Mouse (Mus musculus) CH12.LX (cell line): ENCODE data around the gene Rai2. TPM values are rescaled to one million over a fixed set of nuclear protein-coding genes. Genes with fewer than 3 reads are reported as not detected.

Experiments used
- DNase-seq: peaks from one replicate; pipeline ENCODE4 v3.0.0-alpha.2; 2013; ENCODE audit errors: extremely low read depth
- H3K27ac ChIP-seq: 2 replicates; pipeline ENCODE4 v1.5.1; 2012; ENCODE audit warnings: low read depth, mild to moderate bottlenecking, control low read depth, moderate library complexity; ENCODE audit not compliant: insufficient read depth
- H3K27me3 ChIP-seq: replicated peaks from 2 replicates; pipeline ENCODE3; 2012; ENCODE audit warnings: inconsistent platforms
- H3K36me3 ChIP-seq, 2 experiments: replicated peaks in 1 of 2; 2 replicates each; pipeline versions ENCODE3 to v1.6.1; 2012; ENCODE audit warnings: inconsistent platforms in 1 of 2, low read length in 1 of 2, mild to moderate bottlenecking in 1 of 2, mixed read lengths in 1 of 2, moderate library complexity in 1 of 2; ENCODE audit not compliant: control insufficient read depth in 1 of 2, insufficient read depth in 1 of 2
- H3K4me1 ChIP-seq, 2 experiments: 2 replicates each; pipeline ENCODE4 v1.6.1; 2012; ENCODE audit warnings: inconsistent platforms in 1 of 2, moderate library complexity in 1 of 2; ENCODE audit not compliant: insufficient read depth in 2 of 2, control insufficient read depth in 1 of 2
- H3K4me2 ChIP-seq: 2 replicates; pipeline ENCODE4 v1.6.1; 2012; ENCODE audit warnings: low read depth, mild to moderate bottlenecking, control low read depth; ENCODE audit not compliant: poor library complexity, insufficient read depth, severe bottlenecking
- H3K4me3 ChIP-seq, 3 experiments: fragments of 150-350 bp in 1 of 3; sonication (generic) in 1 of 3; replicated peaks in 1 of 3; 2 replicates each; pipeline versions ENCODE3 to v1.5.1; 2011 to 2012; ENCODE audit warnings: low read depth in 2 of 3, low read length in 2 of 3, mild to moderate bottlenecking in 2 of 3, moderate library complexity in 2 of 3, control low read depth in 1 of 3, improper control_type of control experiment in 1 of 3, inconsistent platforms in 1 of 3, mixed read lengths in 1 of 3; ENCODE audit not compliant: poor library complexity in 1 of 3
- H3K79me2 ChIP-seq: replicated peaks from 2 replicates; pipeline ENCODE4 v1.6.1; 2012; ENCODE audit warnings: mild to moderate bottlenecking, moderate library complexity; ENCODE audit not compliant: control insufficient read depth, poor library complexity, insufficient read depth, severe bottlenecking; ENCODE audit errors: extremely low read depth
- H3K9ac ChIP-seq: 2 replicates; pipeline ENCODE4 v1.6.1; 2012; ENCODE audit warnings: low read depth, mild to moderate bottlenecking, control low read depth, moderate library complexity; ENCODE audit not compliant: insufficient read depth
- H3K9me3 ChIP-seq: replicated peaks from 2 replicates; pipeline ENCODE3; 2012; ENCODE audit warnings: low read length, inconsistent platforms, mixed read lengths
- BHLHE40 ChIP-seq: IDR thresholded peaks from 2 replicates; pipeline ENCODE4 v1.6.1; 2011; ENCODE audit warnings: mild to moderate bottlenecking, low read depth, low read length, improper control_type of control experiment
- CHD1 ChIP-seq: IDR thresholded peaks from 2 replicates; pipeline ENCODE4 v1.6.1; 2012; ENCODE audit warnings: low read depth, low read length, improper control_type of control experiment, inconsistent platforms
- CHD2 ChIP-seq: IDR thresholded peaks from 2 replicates; pipeline ENCODE4 v1.6.1; 2011; ENCODE audit warnings: low read length, improper control_type of control experiment
- CTCF ChIP-seq, 2 experiments: IDR thresholded peaks in 1 of 2; conservative IDR thresholded peaks in 1 of 2; 2 replicates each; pipeline ENCODE4 v1.5.1; 2011 to 2012; ENCODE audit warnings: low read depth in 2 of 2, low read length in 2 of 2, improper control_type of control experiment in 1 of 2, inconsistent platforms in 1 of 2, mild to moderate bottlenecking in 1 of 2, moderate library complexity in 1 of 2
- E2F4 ChIP-seq: IDR thresholded peaks from 2 replicates; pipeline ENCODE4 v1.6.1; 2011; ENCODE audit warnings: low read depth, low read length, improper control_type of control experiment; ENCODE audit not compliant: insufficient replicate concordance
- ELF1 ChIP-seq: IDR thresholded peaks from 2 replicates; pipeline ENCODE4 v1.6.1; 2014; ENCODE audit warnings: low read depth, mild to moderate bottlenecking, inconsistent platforms, low read length, improper control_type of control experiment
- ETS1 ChIP-seq: conservative IDR thresholded peaks from 2 replicates; pipeline ENCODE4 v1.6.1; 2012; ENCODE audit warnings: low read depth, mild to moderate bottlenecking, inconsistent platforms, low read length, improper control_type of control experiment, moderate library complexity
- JUN ChIP-seq: IDR thresholded peaks from 2 replicates; pipeline ENCODE4 v1.6.1; 2011; ENCODE audit warnings: low read depth, mild to moderate bottlenecking, low read length, improper control_type of control experiment, moderate library complexity; ENCODE audit not compliant: insufficient read depth
- JUND ChIP-seq: conservative IDR thresholded peaks from 2 replicates; pipeline ENCODE4 v1.6.1; 2011; ENCODE audit warnings: low read depth, low read length, improper control_type of control experiment
- KAT2A ChIP-seq: IDR thresholded peaks from 2 replicates; pipeline ENCODE4 v1.6.1; 2012; ENCODE audit warnings: low read length, improper control_type of control experiment, inconsistent platforms; ENCODE audit not compliant: insufficient replicate concordance
- MAZ ChIP-seq: IDR thresholded peaks from 2 replicates; pipeline ENCODE4 v1.6.1; 2012; ENCODE audit warnings: low read depth, mild to moderate bottlenecking, inconsistent platforms, low read length, improper control_type of control experiment, moderate library complexity
- MEF2A ChIP-seq: IDR thresholded peaks from 2 replicates; pipeline ENCODE4 v1.6.1; 2014; ENCODE audit warnings: low read depth, mild to moderate bottlenecking, inconsistent platforms, low read length, improper control_type of control experiment, borderline replicate concordance
- NELFE ChIP-seq: IDR thresholded peaks from 2 replicates; pipeline ENCODE4 v1.6.1; 2011; ENCODE audit warnings: low read depth, low read length, improper control_type of control experiment
- NRF1 ChIP-seq: IDR thresholded peaks from 2 replicates; pipeline ENCODE4 v1.6.1; 2014; ENCODE audit warnings: low read depth, mild to moderate bottlenecking, inconsistent platforms, low read length, improper control_type of control experiment, moderate library complexity
- PAX5 ChIP-seq: IDR thresholded peaks from 2 replicates; pipeline ENCODE4 v1.6.1; 2012; ENCODE audit warnings: low read length, inconsistent platforms, mixed read lengths
- POLR2A ChIP-seq: IDR thresholded peaks from 2 replicates; pipeline ENCODE4 v1.6.1; 2011; ENCODE audit warnings: low read depth, mild to moderate bottlenecking, improper control_type of control experiment, low read length
- RAD21 ChIP-seq: IDR thresholded peaks from 2 replicates; pipeline ENCODE4 v1.6.1; 2011; ENCODE audit warnings: low read depth, mild to moderate bottlenecking, low read length, improper control_type of control experiment, moderate library complexity
- RCOR1 ChIP-seq: conservative IDR thresholded peaks from 2 replicates; pipeline ENCODE4 v1.6.1; 2012; ENCODE audit warnings: low read depth, mild to moderate bottlenecking, inconsistent platforms, low read length, improper control_type of control experiment
- SIN3A ChIP-seq: IDR thresholded peaks from 2 replicates; pipeline ENCODE4 v1.6.1; 2012; ENCODE audit warnings: low read length, improper control_type of control experiment, inconsistent platforms
- SMC3 ChIP-seq: IDR thresholded peaks from 2 replicates; pipeline ENCODE4 v1.6.1; 2011; ENCODE audit warnings: low read depth, low read length, improper control_type of control experiment
- TBP ChIP-seq: conservative IDR thresholded peaks from 2 replicates; pipeline ENCODE4 v1.6.1; 2011; ENCODE audit warnings: low read depth, low read length, improper control_type of control experiment
- UBTF ChIP-seq: IDR thresholded peaks from 2 replicates; pipeline ENCODE4 v1.6.1; 2012; ENCODE audit warnings: low read depth, mild to moderate bottlenecking, inconsistent platforms, low read length, improper control_type of control experiment, moderate library complexity
- USF1 ChIP-seq: IDR thresholded peaks from 2 replicates; pipeline ENCODE4 v1.6.1; 2014; ENCODE audit warnings: low read depth, mild to moderate bottlenecking, inconsistent platforms, low read length, improper control_type of control experiment
- USF2 ChIP-seq: conservative IDR thresholded peaks from 2 replicates; pipeline ENCODE4 v1.6.1; 2011; ENCODE audit warnings: low read depth, low read length, improper control_type of control experiment
- ZMIZ1 ChIP-seq: IDR thresholded peaks from 2 replicates; pipeline ENCODE4 v1.6.1; 2012; ENCODE audit warnings: low read depth, mild to moderate bottlenecking, inconsistent platforms, low read length, improper control_type of control experiment
- ZNF384 ChIP-seq: IDR thresholded peaks from 2 replicates; pipeline ENCODE4 v1.6.1; 2012; ENCODE audit warnings: low read depth, low read length, improper control_type of control experiment, inconsistent platforms
- dilution Hi-C: fragments of 300-500 bp; cut with MboI; formaldehyde crosslinking; loops from 2 replicates; pipeline ENCODE4 v1.14.3; 2020; ENCODE audit warnings: low sequenced_read_pairs; ENCODE audit not compliant: extremely low pct_unique_long_range_greater_than_20kb, extremely low pct_ligation_motif_present
- in situ Hi-C: fragments of 300-500 bp; cut with MboI; formaldehyde crosslinking; loops from 3 replicates; pipeline ENCODE4 v1.14.3; 2019; ENCODE audit warnings: low sequenced_read_pairs, low pct_ligation_motif_present, low pct_unique_long_range_greater_than_20kb, mixed read lengths
- polyA plus RNA-seq: library from polyadenylated mRNA; unstranded; fragments of >175 nt; gene quantifications from 2 replicates; pipeline ENCODE4 v1.2.1, GENCODE M21; 2012; ENCODE audit warnings: low read depth; ENCODE audit not compliant: insufficient read length
- total RNA-seq, 2 experiments: library from RNA; depleted of rRNA; stranded (reverse); fragments of 300-350 nt in 1 of 2; fragments of >200 nt in 1 of 2; gene quantifications; 2 replicates each; pipeline ENCODE4 v1.2.3; 2012 to 2014

Rai2 gene
- total and polyA plus RNA-seq, 3 experiments = not detected

DNA sequence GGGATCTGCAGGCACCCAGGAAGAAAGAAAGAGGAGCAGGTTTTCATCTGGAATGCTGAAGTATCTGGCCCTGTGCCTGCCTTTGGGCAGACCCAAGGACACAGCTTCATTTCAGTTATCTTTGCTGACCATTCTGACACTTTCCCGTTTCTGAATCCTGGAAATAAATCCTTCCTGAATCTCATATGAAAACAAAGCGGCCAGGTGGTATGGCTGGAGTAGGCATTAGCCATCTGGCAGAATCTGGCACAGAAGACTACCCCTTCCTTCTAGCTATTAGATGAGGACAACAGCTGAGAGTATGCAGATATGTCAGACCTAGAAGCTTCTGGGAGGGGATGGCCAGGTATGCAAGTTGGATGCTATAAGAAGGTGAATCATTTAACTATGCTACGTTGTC lies 28.4 kb downstream of the Rai2 start:
- no peak for DNase-seq
- H3K36me3 ChIP-seq = no peaks in the 10 kb centered on the region
- no peaks in the 10 kb centered on the region for H3K4me1 ChIP-seq
- no peak overlapping the region for H3K27ac ChIP-seq
- TF ChIP-seq ETS1 (no peak), CHD2 (no peak), ELF1 (no peak), SIN3A (no peak), CHD1 (no peak), CTCF (conservative IDR thresholded peaks at IDR 0.05 in 1 of 2, IDR thresholded peaks at IDR 0.05 in 1 of 2; ENCODE audit: low read depth in 2 of 2, low read length in 2 of 2) (no peak), UBTF (no peak), JUND (no peak), MAZ (no peak), RCOR1 (no peak), POLR2A (no peak), NRF1 (no peak), MEF2A (no peak), ZMIZ1 (no peak)
- H3K9ac ChIP-seq = no peak overlapping the region
- no peaks in the 10 kb centered on the region for H3K79me2 ChIP-seq
- H3K9me3 ChIP-seq = no peaks in the 10 kb centered on the region
- H3K27me3 ChIP-seq = no peaks in the 10 kb centered on the region
- H3K4me2 ChIP-seq = no peak overlapping the region
- in situ Hi-C loops = no loop called here
- H3K4me3 ChIP-seq = no peak overlapping the region
- dilution Hi-C loops = no loop called here

DNA sequence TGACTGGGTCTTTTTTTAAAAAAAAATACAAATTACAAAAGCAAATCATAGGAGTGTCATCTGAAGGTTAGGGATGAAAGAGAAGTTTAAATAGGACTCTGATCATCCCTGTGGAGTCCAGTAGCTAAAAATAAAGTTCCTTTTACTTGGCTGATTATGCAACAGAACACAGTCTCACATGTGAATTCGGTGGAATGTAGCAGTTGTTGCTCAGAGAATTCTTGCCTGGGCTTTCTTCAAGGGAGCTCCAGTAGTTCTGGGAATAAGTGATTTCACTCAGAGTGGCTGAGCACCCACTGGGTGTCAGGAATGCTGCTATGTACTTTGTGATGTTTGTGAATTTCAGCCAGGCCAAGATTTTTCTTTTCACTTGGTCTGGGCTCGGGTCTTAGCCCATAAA lies 30.5 kb downstream of the Rai2 start:
- Histone ChIP-seq H3K4me1 (no peaks in the 10 kb centered on the region), H3K9me3 (no peaks in the 10 kb centered on the region), H3K27ac (no peak overlapping the region), H3K9ac (no peak overlapping the region), H3K27me3 (no peaks in the 10 kb centered on the region), H3K4me3 (no peak overlapping the region), H3K79me2 (no peaks in the 10 kb centered on the region), H3K4me2 (no peak overlapping the region), H3K36me3 (no peaks in the 10 kb centered on the region)
- no peak for DNase-seq
- dilution Hi-C loops = no loop called here
- TF ChIP-seq MAZ = no peak
- TF ChIP-seq KAT2A = no peak
- no peak for TF ChIP-seq E2F4
- no peak for TF ChIP-seq USF1
- no peak for TF ChIP-seq RAD21
- no peak for TF ChIP-seq NRF1
- TF ChIP-seq ZNF384 = no peak
- TF ChIP-seq NELFE = no peak
- TF ChIP-seq USF2 = no peak
- no peak for TF ChIP-seq JUN
- no peak for TF ChIP-seq TBP
- TF ChIP-seq MEF2A = no peak
- no peak for TF ChIP-seq ZMIZ1
- no peak for TF ChIP-seq SIN3A
- no peak for TF ChIP-seq BHLHE40
- no peak for TF ChIP-seq PAX5
- TF ChIP-seq SMC3 = no peak
- in situ Hi-C loops = no loop called here
